23 mouse cellular contexts compared by ENCODE assay signal in the genomic region with DNA sequence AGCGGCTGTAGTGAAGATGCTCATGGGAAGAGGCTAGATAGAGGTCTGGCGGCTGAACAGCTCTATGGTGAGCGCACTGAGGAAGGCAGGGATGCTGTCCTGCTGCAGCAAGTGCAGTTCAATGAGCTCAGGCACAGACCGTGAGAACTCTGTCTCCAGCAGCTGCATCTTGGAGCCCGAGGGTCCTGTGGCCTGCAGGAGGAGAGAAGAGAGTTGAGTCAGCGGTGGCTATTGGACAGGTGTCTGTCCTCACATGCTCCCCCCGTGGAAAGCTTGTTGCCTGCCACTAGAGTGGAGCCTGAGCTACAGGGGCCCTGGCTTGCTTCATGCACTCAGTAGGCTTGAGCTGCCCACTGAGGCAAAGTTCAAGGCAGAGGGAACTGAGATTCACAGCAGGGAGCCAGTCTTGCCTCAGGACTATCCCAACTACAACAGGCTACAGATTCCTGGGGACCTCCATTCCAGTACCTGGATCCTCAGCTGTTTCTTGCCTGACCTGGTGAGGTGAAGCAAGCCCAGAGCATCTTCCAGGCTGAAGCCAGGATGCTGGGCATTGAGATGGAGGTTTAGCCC.
DNase-seq lines count a peak whose midpoint lies in the region; ATAC-seq and TF ChIP-seq lines count a peak whose summit lies in the region.
"Had no signal": no experiment of that assay in that cellular context is flagged by ENCODE, and none has a peak within 500 bp of the region (broad histone marks: within the 10 kb centered on the region; RNA-seq: fewer than 3 reads in every experiment).

No protein-coding gene starts in this region.

- no peaks in the 10 kb centered on the region for H3K9me3 ChIP-seq in liver, embryonic 16.5 days (replicated peaks; ENCODE audit: control insufficient read depth, low read length)
- H3K9me3 ChIP-seq in liver, embryonic 11.5 days (ENCODE audit: control insufficient read depth, low read length) = no peaks in the 10 kb centered on the region
- H3K9me3 ChIP-seq: embryonic facial prominence, embryonic 10.5 days; embryonic facial prominence, embryonic 12.5 days; forebrain, embryonic 12.5 days; G1E had no signal

- TF ChIP-seq POLR2A in myocyte (IDR thresholded peaks at IDR 0.05; ENCODE audit: insufficient read length, low read depth) = no peak

- no peak overlapping the region for H3ac ChIP-seq in myocyte (ENCODE audit: control insufficient read depth, insufficient read length)

- intact Hi-C loops in heart, postnatal 10 days (cut with DNase I) = no loop called here

- peak; percentile 33 for DNase-seq in adrenal gland, postnatal 14 days
- DNase-seq in adrenal gland, postnatal 10 days = no peak
- no peak for DNase-seq in liver, embryonic 11.5 days (ENCODE audit: low spot score)
- peak; percentile 14 for DNase-seq in R1 (ENCODE audit: low read depth, low spot score)
- DNase-seq in heart, postnatal 10 days = no peak
- DNase-seq: adrenal gland, adult 8-10 months; adrenal gland, postnatal 36 days; B cell, adult 2 months; cerebellum, adult 11-12 months; cerebellum, adult 2 months; cerebellum, adult 9-10 months; cerebellum, postnatal 10 days; cerebellum, postnatal 25 days had no signal

- H3K79me2 ChIP-seq in myocyte (ENCODE audit: control insufficient read depth, insufficient read depth) = no peaks in the 10 kb centered on the region

- WGBS in liver, embryonic 16.5 days (ENCODE audit: insufficient replicate concordance) = 85% methylated on average over 7 of the region's 7 CpGs
- 78% methylated on average over 7 of the region's 7 CpGs for WGBS in liver, embryonic 11.5 days

- no peak for ATAC-seq in liver, embryonic 16.5 days (ENCODE audit: low read depth)
- ATAC-seq in liver, embryonic 11.5 days (replicated peaks; ENCODE audit: low FRiP score) = no peak
- ATAC-seq: CD4-positive, CD25-positive, alpha-beta regulatory T cell, adult 4 months; forebrain, embryonic 16.5 days had no signal

- no peak overlapping the region for H3K4me3 ChIP-seq in liver, embryonic 16.5 days (ENCODE audit: low read depth, low read length)
- no peak overlapping the region for H3K4me3 ChIP-seq in liver, embryonic 11.5 days (ENCODE audit: low read depth, low read length)
- no peak overlapping the region for H3K4me3 ChIP-seq in myocyte
- H3K4me3 ChIP-seq: embryonic facial prominence, embryonic 10.5 days; embryonic facial prominence, embryonic 12.5 days; forebrain, embryonic 12.5 days had no signal

- peaks cover 20% of the 10 kb centered on the region for H3K4me1 ChIP-seq in liver, embryonic 16.5 days (ENCODE audit: control insufficient read depth, low read depth, low read length)
- peaks cover 6% of the 10 kb centered on the region for H3K4me1 ChIP-seq in liver, embryonic 11.5 days (replicated peaks; ENCODE audit: control insufficient read depth, insufficient read depth, low read length)

- no peak overlapping the region for H3K4me2 ChIP-seq in liver, embryonic 16.5 days (ENCODE audit: low read depth, low read length)
- no peak overlapping the region for H3K4me2 ChIP-seq in liver, embryonic 11.5 days
- H3K4me2 ChIP-seq in myocyte (ENCODE audit: low read depth) = no peak overlapping the region
- H3K4me2 ChIP-seq: embryonic facial prominence, embryonic 12.5 days; forebrain, embryonic 12.5 days had no signal

- H3K9ac ChIP-seq in liver, embryonic 16.5 days (ENCODE audit: low read depth, low read length) = no peak overlapping the region
- H3K9ac ChIP-seq in liver, embryonic 11.5 days (ENCODE audit: low read depth, low read length) = no peak overlapping the region
- H3K9ac ChIP-seq: embryonic facial prominence, embryonic 12.5 days; forebrain, embryonic 12.5 days had no signal

- H3K27ac ChIP-seq in liver, embryonic 16.5 days (ENCODE audit: low read length) = peak overlapping the region; percentile 10; the same call in 1 of the 2 replicates
- H3K27ac ChIP-seq in liver, embryonic 11.5 days (ENCODE audit: low read depth, low read length) = no peak overlapping the region
- H3K27ac ChIP-seq: embryonic facial prominence, embryonic 10.5 days; forebrain, embryonic 12.5 days had no signal

- no peaks in the 10 kb centered on the region for H3K36me3 ChIP-seq in liver, embryonic 16.5 days (ENCODE audit: control insufficient read depth, insufficient read depth)
- H3K36me3 ChIP-seq in liver, embryonic 11.5 days (ENCODE audit: control insufficient read depth, insufficient read depth, low read length) = peaks cover 4% of the 10 kb centered on the region; the same call in 1 of the 2 replicates
- no peaks in the 10 kb centered on the region for H3K36me3 ChIP-seq in myocyte (ENCODE audit: control insufficient read depth, insufficient read depth)
- H3K36me3 ChIP-seq: embryonic facial prominence, embryonic 12.5 days; forebrain, embryonic 12.5 days had no signal

- H3K27me3 ChIP-seq in liver, embryonic 16.5 days (ENCODE audit: control insufficient read depth, insufficient read depth, low read depth, low read length) = no peaks in the 10 kb centered on the region
- no peaks in the 10 kb centered on the region for H3K27me3 ChIP-seq in liver, embryonic 11.5 days (replicated peaks; ENCODE audit: control insufficient read depth, insufficient read depth, low read length)
- H3K27me3 ChIP-seq in myocyte (ENCODE audit: control insufficient read depth, insufficient read depth, insufficient read length) = no peaks in the 10 kb centered on the region
- H3K27me3 ChIP-seq: CH12.LX; embryonic facial prominence, embryonic 12.5 days; forebrain, embryonic 12.5 days; Patski had no signal

TF ChIP-seq in myocyte, 11 proteins besides CTCF, POLR2A, EP300 and RAD21:
- TF ChIP-seq MAX (IDR thresholded peaks at IDR 0.05; ENCODE audit: low read depth) (no peak), REST (IDR thresholded peaks at IDR 0.05; ENCODE audit: insufficient read depth, insufficient read length) (no peak), MYOG (IDR thresholded peaks at IDR 0.05; ENCODE audit: control insufficient read depth in 1 of 3, insufficient read depth in 1 of 3, insufficient read length in 2 of 3, low read depth in 2 of 3) (peak in 2 of 3 experiments; percentile 11 to 71), MYOD1 (IDR thresholded peaks at IDR 0.05; ENCODE audit: control insufficient read depth in 1 of 3, insufficient read length in 2 of 3, low read depth in 2 of 3) (peak in 1 of 3 experiments; percentile 56), USF1 (IDR thresholded peaks at IDR 0.05; ENCODE audit: low read depth) (no peak), POLR2AphosphoS2 (IDR thresholded peaks at IDR 0.05; ENCODE audit: insufficient read length, low read depth) (no peak), CEBPB (IDR thresholded peaks at IDR 0.05; ENCODE audit: insufficient read depth, poor library complexity, severe bottlenecking) (no peak)
TF ChIP-seq in myocyte: peak in this region for 2.

Comparison
In these comparisons a context has a peak if more than half of its experiments do, and no peak if none do; other contexts are left out.
1. DNase-seq: peak in adrenal gland, postnatal 14 days (single experiment) and R1 (single experiment); none in adrenal gland, postnatal 10 days (single experiment), liver, embryonic 11.5 days (single experiment) and heart, postnatal 10 days (0 of 2).